Mouse (Mus musculus): ENCODE results near the gene Flrt1. TPM values are rescaled to one million over a fixed set of nuclear protein-coding genes. Genes with fewer than 3 reads are reported as not detected.

Flrt1 gene
- polyA plus RNA-seq, 1 experiment from 2014 or later, result 6.0 TPM

- WGBS, result 3% methylated on average over 5 of the region's 5 CpGs
- DNase-seq (ENCODE audit: low spot score), result peak; percentile 67
- Histone ChIP-seq H3K36me3 (no peaks in the 10 kb centered on the region), H3K4me1 (peaks cover 99% of the 10 kb centered on the region), H3K27me3 (ENCODE audit: low read depth, poor library complexity, severe bottlenecking) (peaks cover 89% of the 10 kb centered on the region), H3K27ac (replicated peaks) (peak overlapping the region; percentile 77), H3K4me3 (peak overlapping the region; percentile 14; the same call in 1 of the 2 replicates), H3K9me3 (replicated peaks) (no peaks in the 10 kb centered on the region)
Observed at GRCm38 (mm10) chr19:7110097-7110496, 4.6 kb upstream of the Flrt1 start.

GRCm38 (mm10) chr19:7108114-7108905 lies 2.8 kb upstream of the Flrt1 start:
- H3K27me3 ChIP-seq (ENCODE audit: low read depth, poor library complexity, severe bottlenecking), result peaks cover 82% of the 10 kb centered on the region
- peaks cover 99% of the 10 kb centered on the region for H3K4me1 ChIP-seq
- no peak overlapping the region for H3K4me3 ChIP-seq
- WGBS, result 52% methylated on average over 6 of the region's 6 CpGs
- no peaks in the 10 kb centered on the region for H3K9me3 ChIP-seq (replicated peaks)
- H3K36me3 ChIP-seq, result no peaks in the 10 kb centered on the region
- peak; percentile 56 for DNase-seq (ENCODE audit: low spot score)
- H3K27ac ChIP-seq (replicated peaks), result peak overlapping the region; percentile 77

GRCm38 (mm10) chr19:7107174-7107573 lies 1.6 kb upstream of the Flrt1 start:
- H3K27ac ChIP-seq (replicated peaks), result 0 out of 2 replicates have a peak overlapping the region, but pooled peaks have one; percentile 81
- DNase-seq (ENCODE audit: low spot score), result no peak
- no peaks in the 10 kb centered on the region for H3K9me3 ChIP-seq (replicated peaks)
- no peak overlapping the region for H3K4me3 ChIP-seq
- no peaks in the 10 kb centered on the region for H3K36me3 ChIP-seq
- WGBS, result 89% methylated on average over 4 of the region's 4 CpGs
- H3K4me1 ChIP-seq, result peaks cover 99% of the 10 kb centered on the region
- peaks cover 88% of the 10 kb centered on the region for H3K27me3 ChIP-seq (ENCODE audit: low read depth, poor library complexity, severe bottlenecking)

- Histone ChIP-seq H3K4me3 (no peak overlapping the region), H3K9me3 (replicated peaks) (no peaks in the 10 kb centered on the region), H3K36me3 (no peaks in the 10 kb centered on the region), H3K27me3 (ENCODE audit: low read depth, poor library complexity, severe bottlenecking) (peaks cover 86% of the 10 kb centered on the region), H3K27ac (replicated peaks) (peak overlapping the region; percentile 81; the same call in 1 of the 2 replicates), H3K4me1 (peaks cover 99% of the 10 kb centered on the region)
- no peak for DNase-seq (ENCODE audit: low spot score)
- WGBS, result 86% methylated on average over 2 of the region's 2 CpGs
Observed at GRCm38 (mm10) chr19:7106566-7106965, 1.0 kb upstream of the Flrt1 start.

- H3K4me1 ChIP-seq, result peaks cover 91% of the 10 kb centered on the region
- WGBS, result 18% methylated on average over 19 of the region's 19 CpGs
- H3K36me3 ChIP-seq, result no peaks in the 10 kb centered on the region
- peak overlapping the region; percentile 81 for H3K27ac ChIP-seq (replicated peaks)
- peak overlapping the region; percentile 35 for H3K4me3 ChIP-seq
- no peaks in the 10 kb centered on the region for H3K9me3 ChIP-seq (replicated peaks)
- DNase-seq (ENCODE audit: low spot score), result peak; percentile 71
- peaks cover 83% of the 10 kb centered on the region for H3K27me3 ChIP-seq (ENCODE audit: low read depth, poor library complexity, severe bottlenecking)
Observed at GRCm38 (mm10) chr19:7103993-7104401, 1.5 kb downstream of the Flrt1 start.

GRCm38 (mm10) chr19:7103349-7103992 lies 2.1 kb downstream of the Flrt1 start:
- 73% methylated on average over 4 of the region's 4 CpGs for WGBS
- Histone ChIP-seq H3K4me3 (peak overlapping the region; percentile 35), H3K27me3 (ENCODE audit: low read depth, poor library complexity, severe bottlenecking) (peaks cover 83% of the 10 kb centered on the region), H3K36me3 (no peaks in the 10 kb centered on the region), H3K27ac (replicated peaks) (peak overlapping the region; percentile 81), H3K4me1 (peaks cover 91% of the 10 kb centered on the region), H3K9me3 (replicated peaks) (no peaks in the 10 kb centered on the region)
- DNase-seq (ENCODE audit: low spot score), result no peak

- WGBS, result 93% methylated on average over 10 of the region's 10 CpGs
- no peaks in the 10 kb centered on the region for H3K36me3 ChIP-seq
- H3K9me3 ChIP-seq (replicated peaks), result no peaks in the 10 kb centered on the region
- H3K27ac ChIP-seq (replicated peaks), result no peak overlapping the region
- H3K27me3 ChIP-seq (ENCODE audit: low read depth, poor library complexity, severe bottlenecking), result peaks cover 83% of the 10 kb centered on the region
- H3K4me3 ChIP-seq, result no peak overlapping the region
- no peak for DNase-seq (ENCODE audit: low spot score)
- peaks cover 87% of the 10 kb centered on the region for H3K4me1 ChIP-seq
Observed at GRCm38 (mm10) chr19:7102039-7102438, 3.5 kb downstream of the Flrt1 start.

- Histone ChIP-seq H3K27me3 (ENCODE audit: low read depth, poor library complexity, severe bottlenecking) (peaks cover 85% of the 10 kb centered on the region), H3K4me3 (no peak overlapping the region), H3K27ac (replicated peaks) (peak overlapping the region; percentile 47; the same call in 1 of the 2 replicates), H3K36me3 (peaks cover 19% of the 10 kb centered on the region), H3K9me3 (replicated peaks) (no peaks in the 10 kb centered on the region), H3K4me1 (peaks cover 73% of the 10 kb centered on the region)
- no peak for DNase-seq (ENCODE audit: low spot score)
- WGBS, result 83% methylated on average over 3 of the region's 3 CpGs
Observed at GRCm38 (mm10) chr19:7099620-7100155, 5.8 kb downstream of the Flrt1 start.

GRCm38 (mm10) chr19:7092756-7093155 lies 12.8 kb downstream of the Flrt1 start:
- Histone ChIP-seq H3K27me3 (ENCODE audit: low read depth, poor library complexity, severe bottlenecking) (peaks cover 87% of the 10 kb centered on the region), H3K27ac (replicated peaks) (peak overlapping the region; percentile 81), H3K9me3 (replicated peaks) (no peaks in the 10 kb centered on the region), H3K4me3 (no peak overlapping the region), H3K4me1 (peaks cover 80% of the 10 kb centered on the region), H3K36me3 (peaks cover 19% of the 10 kb centered on the region)
- 91% methylated on average over 5 of the region's 5 CpGs for WGBS
- DNase-seq (ENCODE audit: low spot score), result no peak

- Histone ChIP-seq H3K4me3 (no peak overlapping the region), H3K36me3 (peaks cover 16% of the 10 kb centered on the region), H3K27me3 (ENCODE audit: low read depth, poor library complexity, severe bottlenecking) (peaks cover 87% of the 10 kb centered on the region), H3K4me1 (peaks cover 86% of the 10 kb centered on the region), H3K9me3 (replicated peaks) (no peaks in the 10 kb centered on the region), H3K27ac (replicated peaks) (peak overlapping the region; percentile 81)
- 38% methylated on average over 10 of the region's 10 CpGs for WGBS
- no peak for DNase-seq (ENCODE audit: low spot score)
Observed at GRCm38 (mm10) chr19:7091448-7092050, 14.0 kb downstream of the Flrt1 start.

- WGBS, result 17% methylated on average over 10 of the region's 10 CpGs
- Histone ChIP-seq H3K36me3 (peaks cover 6% of the 10 kb centered on the region), H3K4me3 (no peak overlapping the region; the same call in 1 of the 2 replicates), H3K9me3 (replicated peaks) (no peaks in the 10 kb centered on the region), H3K27ac (replicated peaks) (peak overlapping the region; percentile 81), H3K4me1 (peaks cover 82% of the 10 kb centered on the region), H3K27me3 (ENCODE audit: low read depth, poor library complexity, severe bottlenecking) (peaks cover 87% of the 10 kb centered on the region)
- no peak for DNase-seq (ENCODE audit: low spot score)
Observed at GRCm38 (mm10) chr19:7090369-7091064, 15.0 kb downstream of the Flrt1 start.

- no peak for DNase-seq (ENCODE audit: low spot score)
- Histone ChIP-seq H3K9me3 (replicated peaks) (no peaks in the 10 kb centered on the region), H3K27me3 (ENCODE audit: low read depth, poor library complexity, severe bottlenecking) (peaks cover 87% of the 10 kb centered on the region), H3K36me3 (no peaks in the 10 kb centered on the region), H3K4me1 (peaks cover 86% of the 10 kb centered on the region), H3K27ac (replicated peaks) (peak overlapping the region; percentile 81), H3K4me3 (no peak overlapping the region; the same call in 1 of the 2 replicates)
- 23% methylated on average over 7 of the region's 7 CpGs for WGBS
Observed at GRCm38 (mm10) chr19:7089842-7090251, 15.7 kb downstream of the Flrt1 start.

All from midbrain, embryonic 10.5 days (tissue).